Mouse (Mus musculus) G1E (cell line): ENCODE measurements around the gene Cenpb. TPM values are rescaled to one million over a fixed set of nuclear protein-coding genes. Genes with fewer than 3 reads are reported as not detected.

Experiments used
- ATAC-seq: 2 replicates; pipeline ENCODE4 v1.8.0; 2016; ENCODE audit warnings: mild to moderate bottlenecking; ENCODE audit not compliant: insufficient number of reproducible peaks, poor library complexity, low FRiP score, severe bottlenecking; ENCODE audit errors: extremely low read depth
- DNase-seq: peaks from one replicate; pipeline ENCODE4 v3.0.0; 2012; ENCODE audit warnings: low spot score
- H3K27me3 ChIP-seq: 2 replicates; pipeline ENCODE4 v1.6.1; 2012; ENCODE audit warnings: mild to moderate bottlenecking, low read length, inconsistent platforms; ENCODE audit not compliant: insufficient read depth
- H3K36me3 ChIP-seq: replicated peaks from 2 replicates; pipeline ENCODE3; 2012; ENCODE audit warnings: mild to moderate bottlenecking, inconsistent platforms
- H3K4me1 ChIP-seq: 2 replicates; pipeline ENCODE4 v1.6.1; 2012; ENCODE audit warnings: low read depth, low read length, inconsistent platforms, mixed read lengths; ENCODE audit not compliant: insufficient read depth
- H3K4me3 ChIP-seq: 2 replicates; pipeline ENCODE4 v1.5.1; 2012; ENCODE audit warnings: low read depth, mild to moderate bottlenecking, inconsistent platforms, low read length, moderate library complexity, mixed read lengths
- H3K9me3 ChIP-seq: replicated peaks from 2 replicates; pipeline ENCODE4 v1.6.1; 2012; ENCODE audit warnings: inconsistent platforms
- CTCF ChIP-seq: IDR thresholded peaks from 2 replicates; pipeline ENCODE4 v1.5.1; 2012; ENCODE audit warnings: low read depth, low read length, inconsistent platforms, mixed read lengths
- GATA1 ChIP-seq: IDR thresholded peaks from 2 replicates; pipeline ENCODE4 v1.6.1; 2012; ENCODE audit warnings: borderline replicate concordance, low read length, inconsistent platforms, mixed read lengths
- GATA2 ChIP-seq: IDR thresholded peaks from 2 replicates; pipeline ENCODE4 v1.6.1; 2012; ENCODE audit warnings: low read depth, low read length, inconsistent platforms, borderline replicate concordance
- POLR2AphosphoS5 ChIP-seq: IDR thresholded peaks from 2 replicates; pipeline ENCODE4 v1.6.1; 2012; ENCODE audit warnings: low read depth, low read length, inconsistent platforms; ENCODE audit not compliant: insufficient replicate concordance
- TAL1 ChIP-seq: conservative IDR thresholded peaks from 2 replicates; pipeline ENCODE4 v1.6.1; 2012; ENCODE audit warnings: low read depth, low read length, inconsistent platforms, mixed read lengths
- polyA plus RNA-seq: library from polyadenylated mRNA; stranded (reverse); fragments of >175 nt; gene quantifications from 2 replicates; pipeline ENCODE4 v1.2.3, GENCODE M21; 2012
- total RNA-seq, 2 experiments: library from RNA; stranded (forward) in 1 of 2; stranded (reverse) in 1 of 2; fragments of 200-1000 nt in 1 of 2; fragments of >200 nt in 1 of 2; fragmentation: Nextera tagmentation in 1 of 2; gene quantifications; 2 replicates each; pipeline ENCODE4 v1.2.3; 2014 to 2017

Cenpb gene
- total and polyA plus RNA-seq, 3 experiments: 5.6 to 29.5 (median 7.4) TPM

DNA sequence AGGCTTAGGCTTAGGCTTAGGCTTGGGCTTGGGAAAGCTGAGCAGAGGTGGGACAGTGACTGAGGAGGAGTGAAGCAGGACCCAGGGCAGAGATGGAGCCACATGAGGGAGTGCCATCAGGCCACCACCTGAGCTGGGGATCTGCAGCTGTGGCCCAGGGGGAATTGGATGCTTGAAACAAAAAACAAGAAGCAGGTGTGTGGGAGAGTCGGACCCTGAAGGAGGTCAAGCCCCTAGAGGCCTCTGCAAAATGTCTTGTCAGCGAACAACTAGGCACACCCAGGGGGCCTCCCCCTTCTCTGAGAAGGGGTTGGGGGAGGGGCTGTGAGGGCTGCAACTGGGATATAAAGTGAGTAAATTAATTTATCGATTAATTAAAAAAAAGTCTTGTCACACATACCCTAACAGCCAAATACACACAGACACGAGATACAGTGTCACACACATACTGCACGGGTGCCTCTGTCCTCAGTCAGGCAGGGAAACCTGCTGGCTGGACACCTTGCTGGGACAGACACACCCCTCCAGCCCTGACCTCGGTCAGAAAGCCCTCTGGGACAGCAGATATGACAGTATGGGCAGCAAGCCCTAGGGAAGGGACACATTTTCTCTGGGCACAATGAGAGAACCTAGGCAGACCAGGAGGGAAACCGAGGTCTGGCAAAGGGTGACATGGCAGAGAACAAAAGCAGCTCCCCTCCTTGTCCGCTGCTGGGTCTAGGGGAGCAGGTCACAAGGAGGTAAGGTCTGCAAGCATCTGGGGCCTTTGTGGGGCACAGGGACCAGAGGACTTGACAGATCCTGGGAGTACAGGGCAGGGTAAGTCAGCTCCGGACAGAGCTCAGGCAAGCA is 53.7 kb downstream of the Cenpb start:
- no peak for ATAC-seq
- H3K4me1 ChIP-seq: peaks cover 62% of the 10 kb centered on the region

More for the DNA sequence above, 53.7 kb downstream of the Cenpb start:
- H3K9me3 ChIP-seq: no peaks in the 10 kb centered on the region
- TF ChIP-seq CTCF (no peak), GATA1 (no peak), TAL1 (no peak), GATA2 (no peak), POLR2AphosphoS5 (no peak)
- H3K4me3 ChIP-seq: peak overlapping the region; percentile 28; the same call in 1 of the 2 replicates
- no peaks in the 10 kb centered on the region for H3K36me3 ChIP-seq
- peaks cover 29% of the 10 kb centered on the region for H3K27me3 ChIP-seq
- no peak for DNase-seq

Other genes with a start within 250 kb of the Cenpb start
- gene Gfra4, start 137.0 kb downstream of the Cenpb start, total RNA-seq (2014; fragmentation: Nextera tagmentation): not detected in 2 replicates
- not detected in 2 replicates for gene Gfra4, start 137.0 kb downstream of the Cenpb start, total RNA-seq (2017)
- not detected in 2 replicates for gene Gfra4, start 137.0 kb downstream of the Cenpb start, polyA plus RNA-seq
- gene Adam33, start 116.3 kb downstream of the Cenpb start, total RNA-seq (2014; fragmentation: Nextera tagmentation): not detected in 2 replicates
- 0.06 and 0.27 TPM in 2 replicates for gene Adam33, start 116.3 kb downstream of the Cenpb start, total RNA-seq (2017)
- gene Adam33, start 116.3 kb downstream of the Cenpb start, polyA plus RNA-seq: not detected in 2 replicates
- gene Siglec1, start 93.3 kb downstream of the Cenpb start, total RNA-seq (2014; fragmentation: Nextera tagmentation): not detected in 2 replicates
- 0.06 and 0.16 TPM in 2 replicates for gene Siglec1, start 93.3 kb downstream of the Cenpb start, total RNA-seq (2017)
- gene Siglec1, start 93.3 kb downstream of the Cenpb start, polyA plus RNA-seq: not detected in 2 replicates
- gene Hspa12b, start 52.8 kb downstream of the Cenpb start, total RNA-seq (2014; fragmentation: Nextera tagmentation): 0.83 and 0.98 TPM in 2 replicates
- gene Hspa12b, start 52.8 kb downstream of the Cenpb start, total RNA-seq (2017): 1.8 and 2.2 TPM in 2 replicates
- 2.9 TPM in 2 replicates for gene Hspa12b, start 52.8 kb downstream of the Cenpb start, polyA plus RNA-seq
- gene Gm11037, start 46.6 kb downstream of the Cenpb start, total RNA-seq (2014; fragmentation: Nextera tagmentation): not detected in 2 replicates
- gene Gm11037, start 46.6 kb downstream of the Cenpb start, total RNA-seq (2017): not detected in 2 replicates
- not detected in 2 replicates for gene Gm11037, start 46.6 kb downstream of the Cenpb start, polyA plus RNA-seq
- 81.9 and 98.7 TPM in 2 replicates for gene 1700037H04Rik, start 20.0 kb downstream of the Cenpb start, total RNA-seq (2014; fragmentation: Nextera tagmentation)
- 28.1 and 30.2 TPM in 2 replicates for gene 1700037H04Rik, start 20.0 kb downstream of the Cenpb start, total RNA-seq (2017)
- 155 and 173 TPM in 2 replicates for gene 1700037H04Rik, start 20.0 kb downstream of the Cenpb start, polyA plus RNA-seq
- 14.0 and 85.9 TPM in 2 replicates for gene Cdc25b, start 6.9 kb upstream of the Cenpb start, total RNA-seq (2014; fragmentation: Nextera tagmentation)
- 12.6 and 14.2 TPM in 2 replicates for gene Cdc25b, start 6.9 kb upstream of the Cenpb start, total RNA-seq (2017)
- gene Cdc25b, start 6.9 kb upstream of the Cenpb start, polyA plus RNA-seq: 6.0 and 7.0 TPM in 2 replicates
- gene Spef1, start 7.2 kb upstream of the Cenpb start, total RNA-seq (2014; fragmentation: Nextera tagmentation): 5.6 TPM in 1 of 2 replicates, not detected in the other
- gene Spef1, start 7.2 kb upstream of the Cenpb start, total RNA-seq (2017): 1.4 and 1.9 TPM in 2 replicates
- 0.75 and 0.78 TPM in 2 replicates for gene Spef1, start 7.2 kb upstream of the Cenpb start, polyA plus RNA-seq
- gene Ap5s1, start 27.0 kb upstream of the Cenpb start, total RNA-seq (2014; fragmentation: Nextera tagmentation): 5.1 and 31.3 TPM in 2 replicates
- 5.1 and 5.2 TPM in 2 replicates for gene Ap5s1, start 27.0 kb upstream of the Cenpb start, total RNA-seq (2017)
- 3.3 and 8.4 TPM in 2 replicates for gene Ap5s1, start 27.0 kb upstream of the Cenpb start, polyA plus RNA-seq
- gene Mavs, start 54.0 kb upstream of the Cenpb start, total RNA-seq (2014; fragmentation: Nextera tagmentation): 18.8 and 21.2 TPM in 2 replicates
- 12.2 and 13.9 TPM in 2 replicates for gene Mavs, start 54.0 kb upstream of the Cenpb start, total RNA-seq (2017)
- gene Mavs, start 54.0 kb upstream of the Cenpb start, polyA plus RNA-seq: 2.3 and 5.6 TPM in 2 replicates
- gene Pank2, start 82.4 kb upstream of the Cenpb start, total RNA-seq (2014; fragmentation: Nextera tagmentation): 79.5 and 101 TPM in 2 replicates
- gene Pank2, start 82.4 kb upstream of the Cenpb start, total RNA-seq (2017): 53.3 and 57.4 TPM in 2 replicates
- gene Pank2, start 82.4 kb upstream of the Cenpb start, polyA plus RNA-seq: 14.9 and 22.6 TPM in 2 replicates
- 0.29 and 1.2 TPM in 2 replicates for gene Rnf24, start 172.8 kb upstream of the Cenpb start, total RNA-seq (2014; fragmentation: Nextera tagmentation)
- 0.93 and 1.8 TPM in 2 replicates for gene Rnf24, start 172.8 kb upstream of the Cenpb start, total RNA-seq (2017)
- gene Rnf24, start 172.8 kb upstream of the Cenpb start, polyA plus RNA-seq: 0.44 and 0.69 TPM in 2 replicates